Mouse (Mus musculus): Measurements from ENCODE around the gene Map10. TPM values are rescaled to one million over a fixed set of nuclear protein-coding genes. Genes with fewer than 3 reads are reported as not detected.

Gene Map10
- polyA plus RNA-seq, 1 experiment from 2014 or later = 6.8 TPM

GRCm38 (mm10) chr8:125695951-125696350, 26.3 kb downstream of the Map10 start:
- Histone ChIP-seq H3K27me3 (no peaks in the 10 kb centered on the region), H3K4me2 (no peak overlapping the region), H3K27ac (no peak overlapping the region), H3K4me3 (no peak overlapping the region), H3K9ac (no peak overlapping the region), H3K36me3 (no peaks in the 10 kb centered on the region), H3K9me3 (no peaks in the 10 kb centered on the region), H3K4me1 (no peaks in the 10 kb centered on the region)
- 67% methylated on average over 6 of the region's 6 CpGs for WGBS
- no peak for ATAC-seq (ENCODE audit: borderline replicate concordance, extremely low read depth, low FRiP score, low TSS enrichment)

DNA sequence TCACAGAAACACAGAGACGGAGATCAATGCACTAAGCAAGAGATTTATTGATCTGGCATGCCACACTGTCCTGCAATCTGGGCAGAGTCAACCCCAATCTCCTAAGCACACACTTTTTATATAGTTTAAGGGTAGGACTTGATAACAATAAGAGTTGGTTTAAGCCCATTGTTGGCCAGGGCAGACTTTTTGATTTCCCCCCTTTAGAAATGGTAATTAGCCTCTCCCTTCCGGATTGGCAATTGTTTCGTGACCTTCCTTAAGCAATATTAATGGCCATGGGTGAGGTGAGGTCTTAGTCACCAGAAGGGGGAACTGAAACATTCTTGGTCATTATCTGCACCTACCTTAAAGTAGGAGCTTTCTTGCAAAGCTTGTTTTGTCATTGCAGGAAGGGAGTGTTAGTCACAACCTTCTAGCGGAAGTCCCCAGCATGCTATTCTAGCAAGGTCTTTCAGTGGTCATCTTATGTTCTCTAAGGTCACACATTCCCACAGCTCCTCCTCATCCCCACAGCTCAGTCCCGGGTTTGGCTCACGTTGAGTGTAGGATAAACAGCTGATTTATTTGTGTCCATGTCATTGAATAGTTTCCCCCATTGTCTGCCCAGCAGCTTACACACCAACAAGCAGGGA, 29.9 kb downstream of the Map10 start:
- Histone ChIP-seq H3K36me3 (no peaks in the 10 kb centered on the region), H3K27ac (no peak overlapping the region), H3K4me3 (no peak overlapping the region), H3K4me1 (no peaks in the 10 kb centered on the region), H3K27me3 (no peaks in the 10 kb centered on the region), H3K4me2 (no peak overlapping the region), H3K9me3 (no peaks in the 10 kb centered on the region), H3K9ac (no peak overlapping the region)
- ATAC-seq (ENCODE audit: borderline replicate concordance, extremely low read depth, low FRiP score, low TSS enrichment) = no peak
- WGBS = 72% methylated on average over 6 of the region's 6 CpGs

DNA sequence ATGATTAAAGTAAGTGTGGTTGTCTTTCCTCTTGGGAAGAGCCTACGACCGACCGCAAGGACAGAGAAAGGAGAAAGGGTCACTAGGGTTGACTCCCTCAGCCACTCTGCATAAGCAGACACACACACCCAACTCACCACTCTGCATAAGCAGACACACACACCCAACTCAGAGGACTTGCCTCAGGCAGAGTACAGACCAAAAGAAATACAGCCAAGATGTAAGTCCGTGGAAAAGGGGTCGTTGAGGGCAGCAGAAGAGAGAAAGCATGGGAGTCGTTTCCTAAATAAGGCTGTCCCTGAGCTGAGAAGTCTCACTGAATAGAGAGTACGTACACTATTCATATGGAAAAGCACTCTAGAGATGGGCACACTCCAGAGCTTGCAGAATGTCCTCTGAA, 30.8 kb downstream of the Map10 start:
- Histone ChIP-seq H3K4me3 (no peak overlapping the region), H3K9ac (no peak overlapping the region), H3K9me3 (no peaks in the 10 kb centered on the region), H3K4me2 (no peak overlapping the region), H3K4me1 (no peaks in the 10 kb centered on the region), H3K27me3 (no peaks in the 10 kb centered on the region), H3K27ac (no peak overlapping the region), H3K36me3 (no peaks in the 10 kb centered on the region)
- ATAC-seq (ENCODE audit: borderline replicate concordance, extremely low read depth, low FRiP score, low TSS enrichment) = no peak
- WGBS = 73% methylated on average over 7 of the region's 7 CpGs

- H3K9me3 ChIP-seq = no peaks in the 10 kb centered on the region
- H3K36me3 ChIP-seq = no peaks in the 10 kb centered on the region
- H3K4me1 ChIP-seq = no peaks in the 10 kb centered on the region
- H3K4me3 ChIP-seq = no peak overlapping the region
- ATAC-seq (ENCODE audit: borderline replicate concordance, extremely low read depth, low FRiP score, low TSS enrichment) = no peak
- no peak overlapping the region for H3K9ac ChIP-seq
- H3K27ac ChIP-seq = no peak overlapping the region
- 73% methylated on average over 15 of the region's 15 CpGs for WGBS
- no peak overlapping the region for H3K4me2 ChIP-seq
- H3K27me3 ChIP-seq = no peaks in the 10 kb centered on the region
Measured at GRCm38 (mm10) chr8:125702868-125703473, 33.4 kb downstream of the Map10 start.

DNA sequence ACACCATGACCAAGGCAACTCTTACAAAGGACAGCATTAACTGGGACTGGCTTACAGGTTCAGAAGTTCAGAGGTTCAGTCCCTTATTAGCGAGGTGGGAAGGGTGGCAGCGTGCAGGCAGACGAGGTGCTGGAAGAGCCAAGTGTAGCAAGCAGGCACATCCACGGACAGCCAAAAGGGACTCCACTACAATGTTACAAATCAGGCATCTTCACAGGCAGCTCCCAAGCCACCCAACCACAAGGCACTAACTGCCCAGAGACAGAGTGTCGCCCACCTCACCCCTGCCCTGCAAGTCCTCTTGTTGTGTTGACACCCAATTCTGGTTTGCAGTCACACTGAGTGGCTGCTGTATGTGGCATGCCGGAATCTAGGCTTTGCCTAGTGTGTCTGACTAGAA, 34.8 kb downstream of the Map10 start:
- Histone ChIP-seq H3K9ac (no peak overlapping the region), H3K9me3 (no peaks in the 10 kb centered on the region), H3K36me3 (no peaks in the 10 kb centered on the region), H3K4me3 (no peak overlapping the region), H3K27ac (no peak overlapping the region), H3K4me2 (no peak overlapping the region), H3K27me3 (no peaks in the 10 kb centered on the region), H3K4me1 (no peaks in the 10 kb centered on the region)
- ATAC-seq (ENCODE audit: borderline replicate concordance, extremely low read depth, low FRiP score, low TSS enrichment) = no peak
- 78% methylated on average over 6 of the region's 6 CpGs for WGBS

GRCm38 (mm10) chr8:125705816-125706215, 36.2 kb downstream of the Map10 start:
- no peak for ATAC-seq (ENCODE audit: borderline replicate concordance, extremely low read depth, low FRiP score, low TSS enrichment)
- Histone ChIP-seq H3K9ac (no peak overlapping the region), H3K9me3 (no peaks in the 10 kb centered on the region), H3K36me3 (no peaks in the 10 kb centered on the region), H3K4me1 (no peaks in the 10 kb centered on the region), H3K27ac (no peak overlapping the region), H3K27me3 (no peaks in the 10 kb centered on the region), H3K4me3 (no peak overlapping the region), H3K4me2 (no peak overlapping the region)
- WGBS = 78% methylated on average over 7 of the region's 7 CpGs

- no peaks in the 10 kb centered on the region for H3K9me3 ChIP-seq
- H3K4me1 ChIP-seq = no peaks in the 10 kb centered on the region
- no peaks in the 10 kb centered on the region for H3K36me3 ChIP-seq
- no peak overlapping the region for H3K4me2 ChIP-seq
- no peak overlapping the region for H3K9ac ChIP-seq
- ATAC-seq (ENCODE audit: borderline replicate concordance, extremely low read depth, low FRiP score, low TSS enrichment) = no peak
- no peak overlapping the region for H3K27ac ChIP-seq
- 83% methylated on average over 5 of the region's 5 CpGs for WGBS
- no peak overlapping the region for H3K4me3 ChIP-seq
- H3K27me3 ChIP-seq = no peaks in the 10 kb centered on the region
Measured at GRCm38 (mm10) chr8:125709171-125709570, 39.6 kb downstream of the Map10 start.

DNA sequence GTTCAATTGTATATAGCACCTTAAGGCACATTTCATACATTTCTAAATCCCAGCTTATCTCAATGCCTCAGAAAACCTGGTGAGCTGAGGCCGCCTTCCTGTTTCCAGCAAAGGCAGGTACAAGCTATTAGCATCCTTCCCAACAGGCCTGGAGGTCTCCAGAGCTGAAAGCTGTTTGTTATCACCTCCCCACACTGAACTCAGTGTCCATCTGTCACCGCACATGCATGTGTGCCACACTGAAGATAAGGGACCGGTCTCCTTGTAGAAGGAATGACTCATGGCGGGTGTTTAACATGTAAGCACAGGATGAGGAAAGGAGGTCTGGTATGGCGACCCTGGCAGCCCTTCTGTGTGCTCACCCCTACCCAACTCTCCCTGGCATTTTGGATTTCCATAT, 41.9 kb downstream of the Map10 start:
- H3K9me3 ChIP-seq = no peaks in the 10 kb centered on the region
- no peak for ATAC-seq (ENCODE audit: borderline replicate concordance, extremely low read depth, low FRiP score, low TSS enrichment)
- WGBS = 71% methylated on average over 5 of the region's 5 CpGs

GRCm38 (mm10) chr8:125716211-125716610, 46.6 kb downstream of the Map10 start:
- no peak for ATAC-seq (ENCODE audit: borderline replicate concordance, extremely low read depth, low FRiP score, low TSS enrichment)
- Histone ChIP-seq H3K4me1 (no peaks in the 10 kb centered on the region), H3K9ac (no peak overlapping the region), H3K4me3 (no peak overlapping the region), H3K27ac (no peak overlapping the region), H3K27me3 (no peaks in the 10 kb centered on the region), H3K9me3 (no peaks in the 10 kb centered on the region), H3K4me2 (no peak overlapping the region), H3K36me3 (no peaks in the 10 kb centered on the region)
- WGBS = 37% methylated on average over 4 of the region's 4 CpGs

More for the DNA sequence above, 41.9 kb downstream of the Map10 start:
- Histone ChIP-seq H3K4me2 (no peak overlapping the region), H3K4me3 (no peak overlapping the region), H3K9ac (no peak overlapping the region), H3K4me1 (no peaks in the 10 kb centered on the region), H3K36me3 (no peaks in the 10 kb centered on the region), H3K27ac (no peak overlapping the region), H3K27me3 (no peaks in the 10 kb centered on the region)

- H3K9me3 ChIP-seq = no peaks in the 10 kb centered on the region
- H3K4me2 ChIP-seq = no peak overlapping the region
- no peak overlapping the region for H3K9ac ChIP-seq
- no peak overlapping the region for H3K4me3 ChIP-seq
- H3K36me3 ChIP-seq = no peaks in the 10 kb centered on the region
- H3K27ac ChIP-seq = no peak overlapping the region
- ATAC-seq (ENCODE audit: borderline replicate concordance, extremely low read depth, low FRiP score, low TSS enrichment) = no peak
- H3K4me1 ChIP-seq = no peaks in the 10 kb centered on the region
- WGBS = 37% methylated on average over 7 of the region's 7 CpGs
- H3K27me3 ChIP-seq = no peaks in the 10 kb centered on the region
Measured at GRCm38 (mm10) chr8:125716613-125717012, 47.0 kb downstream of the Map10 start.

DNA sequence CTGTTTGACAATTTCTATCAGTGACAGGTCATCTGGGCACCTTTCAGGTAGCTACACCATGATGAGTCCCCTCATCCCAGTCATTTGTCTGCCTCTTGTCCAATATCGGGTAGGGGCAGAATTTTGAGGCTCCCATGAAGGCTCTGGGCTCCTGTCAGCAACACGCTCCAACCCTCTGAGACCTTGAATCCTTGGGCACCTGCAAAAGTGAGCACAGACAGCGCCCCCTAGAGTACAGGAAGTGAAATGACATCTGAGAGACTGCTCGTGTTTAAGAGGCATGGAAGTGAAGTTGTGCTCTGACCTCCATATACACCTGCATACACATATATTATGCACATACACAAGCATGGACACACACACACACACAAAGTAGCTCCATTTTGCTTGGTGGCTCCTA, 49.3 kb downstream of the Map10 start:
- H3K9ac ChIP-seq = no peak overlapping the region
- WGBS = 64% methylated on average over 4 of the region's 4 CpGs
- H3K27ac ChIP-seq = no peak overlapping the region
- no peaks in the 10 kb centered on the region for H3K9me3 ChIP-seq
- H3K4me1 ChIP-seq = no peaks in the 10 kb centered on the region
- no peaks in the 10 kb centered on the region for H3K27me3 ChIP-seq
- no peak for ATAC-seq (ENCODE audit: borderline replicate concordance, extremely low read depth, low FRiP score, low TSS enrichment)
- no peaks in the 10 kb centered on the region for H3K36me3 ChIP-seq
- H3K4me3 ChIP-seq = no peak overlapping the region
- no peak overlapping the region for H3K4me2 ChIP-seq

- Histone ChIP-seq H3K4me3 (no peak overlapping the region), H3K4me2 (no peak overlapping the region), H3K4me1 (peaks cover 9% of the 10 kb centered on the region; the same call in 1 of the 2 replicates), H3K27ac (no peak overlapping the region), H3K9ac (no peak overlapping the region), H3K9me3 (no peaks in the 10 kb centered on the region), H3K27me3 (no peaks in the 10 kb centered on the region), H3K36me3 (no peaks in the 10 kb centered on the region)
- 76% methylated on average over 7 of the region's 7 CpGs for WGBS
- no peak for ATAC-seq (ENCODE audit: borderline replicate concordance, extremely low read depth, low FRiP score, low TSS enrichment)
Measured at GRCm38 (mm10) chr8:125722675-125723074, 53.1 kb downstream of the Map10 start.
